Mouse (Mus musculus) thymus, postnatal 10 days (tissue): Measurements from ENCODE around the gene Zkscan7.
"Not testable (repeated sequence)": the region's sequence is repeated elsewhere in the genome, so short reads cannot be mapped to it uniquely, and the experiment has no call there.

Experiments used
- DNase-seq, 2 experiments: peaks; one replicate each; pipeline ENCODE4 v3.0.0; 2021; ENCODE audit warnings: low spot score in 2 of 2

Zkscan7 gene

GRCm38 (mm10) chr9:122885385-122885784, at the start of gene Zkscan7:
Gene Zkscan7, plus strand, starts transcription at chr9:122885685.
- DNase-seq = no peak

DNA sequence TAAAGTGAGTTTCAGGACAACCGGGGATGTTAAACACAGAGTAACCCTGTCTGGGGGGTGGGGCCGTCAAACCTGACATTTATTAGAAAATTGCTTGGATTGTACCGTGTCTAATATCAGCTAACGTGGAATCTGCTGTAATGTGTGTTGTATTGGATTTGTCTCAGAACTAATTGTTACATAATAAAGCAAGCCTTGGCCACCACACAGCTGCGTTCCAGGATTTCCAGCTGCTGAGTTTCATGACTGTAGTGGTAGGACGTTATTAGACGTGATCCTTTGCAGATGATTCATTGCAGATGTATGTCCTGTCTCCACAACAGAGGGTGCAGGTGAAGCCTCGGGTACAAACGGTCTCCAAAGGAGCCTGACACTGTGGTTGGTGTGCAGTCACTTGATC, 49.4 kb upstream of the Zkscan7 start:
- no peak for DNase-seq

DNA sequence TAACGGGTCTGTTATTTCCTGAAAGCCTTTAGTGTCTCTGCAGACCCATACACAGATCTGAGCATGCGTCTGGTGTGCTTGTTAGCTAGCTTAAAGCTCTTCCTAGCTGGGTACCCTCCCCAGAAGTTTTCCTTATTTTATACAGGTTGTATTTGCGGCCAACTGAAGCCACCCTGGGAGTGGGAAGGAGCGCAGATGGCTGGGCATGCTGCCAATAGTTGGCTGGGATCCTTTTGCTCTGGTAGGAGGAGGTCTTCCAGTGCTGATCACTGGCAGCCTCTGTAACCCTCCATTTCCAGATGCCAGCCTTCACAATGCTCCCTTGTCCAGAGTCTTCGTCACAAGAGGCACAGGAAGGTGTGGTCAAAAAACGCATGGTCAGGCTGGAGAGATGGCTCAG, 48.7 kb upstream of the Zkscan7 start:
- DNase-seq = no peak

DNA sequence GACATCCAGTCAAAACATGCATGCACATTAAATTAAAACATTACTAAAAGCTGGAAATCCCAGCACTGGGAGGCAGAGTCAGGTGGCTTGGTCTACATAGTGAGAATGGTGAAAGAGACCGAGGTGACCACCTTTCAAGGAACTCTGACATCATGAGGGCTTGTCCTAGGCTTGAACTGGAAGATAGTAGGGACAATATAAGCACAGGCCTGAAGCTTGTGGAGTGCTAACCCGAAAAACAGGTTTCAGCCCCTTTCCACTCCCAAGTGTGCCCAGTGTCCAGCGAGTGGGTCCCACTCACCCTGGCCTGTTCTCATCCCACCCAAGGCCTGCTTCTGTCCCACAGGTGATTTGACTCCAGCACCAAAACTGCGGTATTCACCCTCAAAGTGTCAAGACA, 48.3 kb upstream of the Zkscan7 start:
- DNase-seq = no peak

DNA sequence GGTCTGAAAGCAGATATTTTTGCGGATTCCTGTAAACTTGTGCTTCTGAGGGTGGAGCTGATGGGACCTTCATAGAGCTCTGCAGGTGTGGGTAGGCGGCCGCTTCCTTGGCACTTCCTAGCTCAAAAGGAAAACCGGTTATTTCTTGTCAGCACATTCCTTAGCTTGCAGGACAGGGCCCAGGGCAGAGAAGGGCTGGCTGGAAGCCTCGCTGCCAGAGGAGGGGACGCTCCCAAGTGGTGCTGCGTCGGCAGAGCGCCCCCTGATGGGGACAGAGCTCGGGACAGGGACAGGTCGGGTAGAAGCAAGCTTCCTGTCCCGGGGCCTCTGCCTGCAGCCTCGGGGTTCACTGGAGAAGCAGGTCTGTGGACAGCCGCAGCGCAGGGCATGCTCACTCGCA, 47.8 kb upstream of the Zkscan7 start:
- DNase-seq = peak in 1 of 2 experiments; percentile 34

- DNase-seq = no peak
Measured at GRCm38 (mm10) chr9:122843760-122844159, 41.7 kb upstream of the Zkscan7 start, which contains the start of gene Gm35549. Gene Gm35549, minus strand, starts transcription at chr9:122844035.

GRCm38 (mm10) chr9:122845621-122846020, 39.9 kb upstream of the Zkscan7 start:
- no peak for DNase-seq

- DNase-seq = no peak
Measured at GRCm38 (mm10) chr9:122846156-122846555, 39.3 kb upstream of the Zkscan7 start.

GRCm38 (mm10) chr9:122847811-122848311, 37.6 kb upstream of the Zkscan7 start:
- DNase-seq = not testable (repeated sequence)

- DNase-seq = no peak
Measured at GRCm38 (mm10) chr9:122854526-122854925, 31.0 kb upstream of the Zkscan7 start.

DNA sequence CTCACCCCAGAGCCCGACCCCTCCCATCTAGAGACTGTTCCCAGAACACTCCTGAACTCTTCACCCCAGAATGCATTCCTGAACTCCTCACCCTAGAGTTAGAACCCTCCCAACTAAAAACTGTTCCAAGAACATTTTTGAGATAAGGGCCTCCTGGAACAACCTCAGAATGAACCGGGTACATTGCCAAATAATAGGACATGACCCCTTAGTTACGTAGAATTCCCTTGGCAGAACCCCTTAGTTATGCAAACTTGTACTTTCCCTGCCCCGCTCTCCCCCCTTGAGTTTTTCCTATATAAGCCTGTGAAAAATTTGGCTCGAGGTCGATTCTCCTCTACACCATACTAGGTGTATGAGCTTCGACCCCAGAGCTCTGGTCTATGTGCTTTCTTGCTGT, 30.3 kb upstream of the Zkscan7 start:
- not testable (repeated sequence) for DNase-seq

DNA sequence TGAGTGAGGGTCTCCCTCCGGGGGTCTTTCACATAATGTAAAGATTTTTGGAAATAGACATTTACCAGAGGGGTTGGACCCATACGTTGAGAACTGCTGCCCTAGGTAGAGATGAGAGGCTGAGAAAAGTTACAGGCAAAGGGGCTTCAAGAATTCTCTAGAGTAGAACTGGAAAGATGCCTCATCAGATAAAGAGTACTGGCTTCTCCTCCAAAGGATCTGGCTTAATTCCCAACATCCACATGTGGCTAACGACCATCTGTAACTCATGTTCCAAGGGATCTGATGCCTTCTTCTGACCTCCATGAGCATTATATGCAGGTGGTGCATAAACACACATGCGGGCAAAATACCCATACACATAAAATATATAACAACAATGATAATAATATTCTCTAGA, 29.9 kb upstream of the Zkscan7 start:
- no peak for DNase-seq

DNA sequence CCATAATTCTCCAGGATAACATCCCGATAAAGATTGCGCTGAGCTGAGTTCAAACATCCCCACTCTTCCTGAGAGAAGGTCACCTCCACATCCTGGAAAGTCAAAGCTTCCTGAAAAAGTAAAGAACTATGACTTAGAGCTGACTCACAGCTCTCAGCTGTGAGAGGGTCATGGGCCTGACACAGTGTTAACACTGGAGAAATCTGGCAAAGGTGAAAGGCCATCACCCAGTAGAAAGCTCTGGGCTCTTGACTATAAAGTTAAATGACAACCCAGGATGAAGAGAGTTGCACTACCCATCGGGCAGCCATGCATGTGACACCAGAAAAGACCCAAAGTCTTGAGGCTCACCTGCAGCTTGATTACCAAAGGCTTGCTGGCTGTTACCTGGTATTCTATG, 28.8 kb upstream of the Zkscan7 start:
- no peak for DNase-seq

DNA sequence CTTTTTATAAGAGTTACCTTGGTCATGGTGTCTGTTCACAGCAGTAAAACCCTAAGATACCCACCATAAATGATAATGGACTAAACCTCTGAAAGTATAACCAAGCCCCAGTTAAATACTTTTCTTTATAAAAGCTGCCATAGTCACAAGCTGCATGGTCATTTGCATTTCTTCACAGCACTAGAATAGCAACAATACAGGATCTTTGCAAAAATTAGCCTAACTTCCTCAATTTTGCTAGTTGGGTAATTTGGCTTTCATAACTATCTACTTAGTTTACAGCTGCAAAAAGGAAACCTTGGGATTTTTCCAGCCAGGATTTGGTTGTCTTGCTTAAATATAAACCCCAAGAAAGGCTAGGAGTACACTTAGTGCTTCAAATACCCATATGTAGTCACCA, 24.7 kb upstream of the Zkscan7 start:
- no peak for DNase-seq

- DNase-seq = no peak
Measured at GRCm38 (mm10) chr9:122863731-122864130, 21.8 kb upstream of the Zkscan7 start.

GRCm38 (mm10) chr9:122864848-122865247, 20.6 kb upstream of the Zkscan7 start:
- DNase-seq = no peak

GRCm38 (mm10) chr9:122865697-122866166, 19.8 kb upstream of the Zkscan7 start, which contains the start of gene Zfp445:
Gene Zfp445, minus strand, starts transcription at chr9:122866006.
- DNase-seq = peak; percentile 70 to 76

- no peak for DNase-seq
Measured at GRCm38 (mm10) chr9:122866192-122866591, 19.3 kb upstream of the Zkscan7 start.

- DNase-seq = no peak
Measured at GRCm38 (mm10) chr9:122872595-122872994, 12.9 kb upstream of the Zkscan7 start.

- DNase-seq = no peak
Measured at GRCm38 (mm10) chr9:122874653-122875052, 10.8 kb upstream of the Zkscan7 start.

DNA sequence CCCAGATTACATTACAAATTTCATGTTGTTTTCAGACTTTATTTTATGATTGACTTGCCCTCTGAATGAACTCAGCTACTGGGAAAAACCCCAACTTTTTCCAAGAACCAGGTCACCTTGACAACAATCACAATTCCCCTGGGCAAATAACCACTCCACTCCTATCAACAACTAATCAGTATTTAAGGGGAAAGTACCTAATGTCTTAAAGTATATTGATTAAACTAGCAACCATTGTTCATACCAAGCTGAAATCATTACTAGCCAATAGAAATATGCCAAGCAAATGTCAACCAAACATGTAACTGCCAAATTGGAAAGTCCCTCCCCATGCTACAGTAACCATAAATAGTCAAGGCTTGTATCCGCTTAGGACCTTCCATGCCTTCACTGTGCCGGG, 10.3 kb upstream of the Zkscan7 start:
- DNase-seq = no peak

GRCm38 (mm10) chr9:122886372-122887179, 1.1 kb downstream of the Zkscan7 start:
- peak; percentile 49 to 62 for DNase-seq

- DNase-seq = no peak
Measured at GRCm38 (mm10) chr9:122901047-122901446, 15.6 kb downstream of the Zkscan7 start.
